Mouse (Mus musculus) liver, adult 2 months (tissue): ENCODE data around the gene Ap4m1. TPM values are rescaled to one million over a fixed set of nuclear protein-coding genes. Genes with fewer than 3 reads are reported as not detected.
A peak's percentile ranks its signal among the peaks of the same experiment; 100 is the strongest.

ENCODE experiments used
- DNase-seq: peaks from one replicate; pipeline ENCODE4 v3.0.0-alpha.2; 2011; ENCODE audit warnings: low read depth, low spot score; ENCODE audit errors: extremely low read depth
- H3K27ac ChIP-seq: fragments of 200-500 bp; replicated peaks from 2 replicates; pipeline ENCODE4 v1.5.1; 2012; ENCODE audit warnings: low read depth, mild to moderate bottlenecking, control low read depth, inconsistent platforms, low read length; ENCODE audit not compliant: insufficient read depth
- H3K27me3 ChIP-seq: fragments of 200-500 bp; 2 replicates; pipeline ENCODE4 v1.6.1; 2012; ENCODE audit warnings: mild to moderate bottlenecking, moderate library complexity, low read length, inconsistent platforms; ENCODE audit not compliant: control insufficient read depth, insufficient read depth
- H3K36me3 ChIP-seq: fragments of 200-500 bp; 2 replicates; pipeline ENCODE4 v1.6.1; 2012; ENCODE audit warnings: low read length, inconsistent platforms; ENCODE audit not compliant: control insufficient read depth, insufficient read depth
- H3K4me1 ChIP-seq: fragments of 200-500 bp; 2 replicates; pipeline ENCODE4 v1.6.1; 2011; ENCODE audit warnings: low read length; ENCODE audit not compliant: control insufficient read depth, insufficient read depth
- H3K4me3 ChIP-seq: fragments of 200-500 bp; 2 replicates; pipeline ENCODE4 v1.5.1; 2011; ENCODE audit warnings: low read depth, mild to moderate bottlenecking, control low read depth, low read length, moderate library complexity; ENCODE audit not compliant: insufficient read depth
- H3K79me2 ChIP-seq: fragments of 200-500 bp; 2 replicates; pipeline ENCODE4 v1.6.1; 2012; ENCODE audit warnings: inconsistent platforms, mild to moderate bottlenecking, low read length, moderate library complexity; ENCODE audit not compliant: control insufficient read depth, insufficient read depth
- H3K9ac ChIP-seq: fragments of 200-500 bp; 2 replicates; pipeline ENCODE4 v1.6.1; 2012; ENCODE audit warnings: low read depth, mild to moderate bottlenecking, control low read depth, inconsistent platforms, low read length
- CTCF ChIP-seq: fragments of 200-500 bp; IDR thresholded peaks from 2 replicates; pipeline ENCODE4 v1.5.1; 2011; ENCODE audit warnings: low read depth, low read length, control low read depth
- POLR2A ChIP-seq: fragments of 200-500 bp; IDR thresholded peaks from 2 replicates; pipeline ENCODE4 v1.6.1; 2011; ENCODE audit warnings: low read length, control low read depth; ENCODE audit not compliant: insufficient read depth; ENCODE audit errors: extremely low read depth
- WGBS: fragments of 180-500 bp; shearing (Covaris S2); methylation state at CpG from one replicate; pipeline ENCODE4 v1.1.7; 2018; 5-methylcytosine and 5-hydroxymethylcytosine counted together
- polyA plus RNA-seq: library from polyadenylated mRNA; depleted of rRNA; stranded (reverse); fragments of >200 nt; gene quantifications from 2 replicates; pipeline ENCODE4 v1.2.3, GENCODE M21; 2012
- total RNA-seq: library from RNA; depleted of rRNA; stranded (reverse); fragments of >200 nt; gene quantifications from 2 replicates; pipeline ENCODE4 v1.2.3, GENCODE M21; 2014

Ap4m1 gene
- total and polyA plus RNA-seq, 2 experiments, result 9.6 to 14.8 TPM

- H3K4me3 ChIP-seq, result no peak overlapping the region; the same call in 1 of the 2 replicates
- no peak overlapping the region for H3K27ac ChIP-seq
These were observed 17.4 kb upstream of the Ap4m1 start for GRCm38 (mm10) chr5:138154390-138154789.

GRCm38 (mm10) chr5:138155443-138155976, 16.3 kb upstream of the Ap4m1 start, which contains the start of gene Zfp113:
Zfp113 (minus strand) TSS chr5:138155744.
- Histone ChIP-seq H3K36me3 (peaks cover 17% of the 10 kb centered on the region), H3K4me3 (peak within 1 kb of the TSS; percentile 81), H3K9ac (peak within 1 kb of the TSS; percentile 89), H3K27ac (peak within 1 kb of the TSS; percentile 82), H3K4me1 (peaks cover 9% of the 10 kb centered on the region), H3K27me3 (no peaks in the 10 kb centered on the region), H3K79me2 (no peaks in the 10 kb centered on the region)
- TF ChIP-seq POLR2A, result peak; percentile 73; the same call in 1 of the 2 replicates
- TF ChIP-seq CTCF, result peak; percentile 95
- peak; percentile 95 for DNase-seq
- under 1% methylated on average over 31 of the region's 31 CpGs for WGBS

More at GRCm38 (mm10) chr5:138154390-138154789, 17.4 kb upstream of the Ap4m1 start:
- Histone ChIP-seq H3K4me1 (peaks cover 9% of the 10 kb centered on the region; the same call in 1 of the 2 replicates), H3K36me3 (peaks cover 21% of the 10 kb centered on the region), H3K9ac (no peak overlapping the region), H3K79me2 (no peaks in the 10 kb centered on the region), H3K27me3 (no peaks in the 10 kb centered on the region)
- TF ChIP-seq CTCF (no peak), POLR2A (no peak)
- peak; percentile 88 for DNase-seq
- 9% methylated on average over 3 of the region's 3 CpGs for WGBS

- WGBS, result 53% methylated on average over 7 of the region's 7 CpGs
- peaks cover 14% of the 10 kb centered on the region; the same call in 1 of the 2 replicates for H3K36me3 ChIP-seq
- no peak overlapping the region for H3K27ac ChIP-seq
- no peaks in the 10 kb centered on the region for H3K27me3 ChIP-seq
- H3K9ac ChIP-seq, result no peak overlapping the region
- H3K4me1 ChIP-seq, result peaks cover 7% of the 10 kb centered on the region
- peaks cover 2% of the 10 kb centered on the region; the same call in 1 of the 2 replicates for H3K79me2 ChIP-seq
- no peak overlapping the region; the same call in 1 of the 2 replicates for H3K4me3 ChIP-seq
- no peak for DNase-seq
- TF ChIP-seq POLR2A (no peak), CTCF (no peak)
These were observed 11.5 kb upstream of the Ap4m1 start for GRCm38 (mm10) chr5:138160224-138160762.

GRCm38 (mm10) chr5:138160842-138161665, 10.7 kb upstream of the Ap4m1 start, which contains the start of gene Cops6:
Cops6 (plus strand) TSS chr5:138161071.
- Histone ChIP-seq H3K27ac (peak within 1 kb of the TSS; percentile 28), H3K4me3 (peak within 1 kb of the TSS; percentile 95), H3K9ac (peak within 1 kb of the TSS; percentile 90), H3K36me3 (peaks cover 17% of the 10 kb centered on the region; the same call in 1 of the 2 replicates), H3K4me1 (peaks cover 7% of the 10 kb centered on the region), H3K79me2 (peaks cover 2% of the 10 kb centered on the region; the same call in 1 of the 2 replicates), H3K27me3 (no peaks in the 10 kb centered on the region)
- under 1% methylated on average over 42 of the region's 42 CpGs for WGBS
- no peak for TF ChIP-seq CTCF
- peak; percentile 52; the same call in 1 of the 2 replicates for TF ChIP-seq POLR2A
- DNase-seq, result peak; percentile 78

- Histone ChIP-seq H3K36me3 (peaks cover 26% of the 10 kb centered on the region; the same call in 1 of the 2 replicates), H3K27me3 (no peaks in the 10 kb centered on the region), H3K4me1 (peaks cover 7% of the 10 kb centered on the region), H3K4me3 (no peak overlapping the region), H3K27ac (no peak overlapping the region), H3K9ac (no peak overlapping the region), H3K79me2 (peaks cover 2% of the 10 kb centered on the region; the same call in 1 of the 2 replicates)
- 74% methylated on average over 6 of the region's 6 CpGs for WGBS
- TF ChIP-seq POLR2A (no peak), CTCF (no peak)
- no peak for DNase-seq
These were observed 8.8 kb upstream of the Ap4m1 start for GRCm38 (mm10) chr5:138163046-138163445.
